Comparison of ENCODE assay signal across 18 mouse cellular contexts in genomic region chr14:115760241-115760640, GRCm38 (mm10).
DNase-seq lines count a peak whose midpoint lies in the region; ATAC-seq lines count a peak whose summit lies in the region.
"Had no signal": no experiment of that assay in that cellular context is flagged by ENCODE, and none has a peak within 500 bp of the region (broad histone marks: within the 10 kb centered on the region; RNA-seq: fewer than 3 reads in every experiment).

No protein-coding gene starts in this region.

- no peak overlapping the region for H3K4me3 ChIP-seq in liver, embryonic 11.5 days (ENCODE audit: low read depth, low read length)
- H3K4me3 ChIP-seq: embryonic facial prominence, embryonic 13.5 days; heart, embryonic 13.5 days; liver, embryonic 13.5 days; neural tube, embryonic 12.5 days had no signal

- no peaks in the 10 kb centered on the region for H3K9me3 ChIP-seq in liver, embryonic 11.5 days (ENCODE audit: control insufficient read depth, low read length)
- H3K9me3 ChIP-seq: embryonic facial prominence, embryonic 13.5 days; heart, embryonic 13.5 days; neural tube, embryonic 12.5 days had no signal

- no peaks in the 10 kb centered on the region for H3K4me1 ChIP-seq in liver, embryonic 11.5 days (replicated peaks; ENCODE audit: control insufficient read depth, insufficient read depth, low read length)
- H3K4me1 ChIP-seq: embryonic facial prominence, embryonic 13.5 days; heart, embryonic 13.5 days; liver, embryonic 13.5 days; neural tube, embryonic 12.5 days had no signal

- no peak overlapping the region for H3K9ac ChIP-seq in liver, embryonic 11.5 days (ENCODE audit: low read depth, low read length)
- H3K9ac ChIP-seq: embryonic facial prominence, embryonic 13.5 days; heart, embryonic 13.5 days; liver, embryonic 13.5 days; neural tube, embryonic 12.5 days had no signal

- ATAC-seq in liver, embryonic 11.5 days (replicated peaks; ENCODE audit: low FRiP score) = no peak
- ATAC-seq: inflammation-experienced regulatory T-cells, adult 6 months; midbrain, embryonic 16.5 days had no signal

- H3K27me3 ChIP-seq in liver, embryonic 11.5 days (replicated peaks; ENCODE audit: control insufficient read depth, insufficient read depth, low read length) = no peaks in the 10 kb centered on the region
- H3K27me3 ChIP-seq: embryonic facial prominence, embryonic 13.5 days; heart, embryonic 13.5 days; liver, embryonic 13.5 days; neural tube, embryonic 12.5 days had no signal

- no peak overlapping the region for H3K27ac ChIP-seq in liver, embryonic 11.5 days (ENCODE audit: low read depth, low read length)
- H3K27ac ChIP-seq: embryonic facial prominence, embryonic 13.5 days; heart, embryonic 13.5 days; liver, embryonic 13.5 days; neural tube, embryonic 12.5 days had no signal

- H3K4me2 ChIP-seq in liver, embryonic 11.5 days = no peak overlapping the region
- H3K4me2 ChIP-seq: embryonic facial prominence, embryonic 13.5 days; heart, embryonic 13.5 days; liver, embryonic 13.5 days; neural tube, embryonic 12.5 days had no signal

- H3K36me3 ChIP-seq in liver, embryonic 11.5 days (ENCODE audit: control insufficient read depth, insufficient read depth, low read length) = no peaks in the 10 kb centered on the region
- H3K36me3 ChIP-seq: embryonic facial prominence, embryonic 13.5 days; heart, embryonic 13.5 days; liver, embryonic 13.5 days; neural tube, embryonic 12.5 days had no signal

- 60% methylated on average over 5 of the region's 5 CpGs for WGBS in liver, embryonic 11.5 days

- intact Hi-C loops in left cerebral cortex, postnatal 4 days (cut with DNase I) = no loop called here
- intact Hi-C loops in left cerebral cortex, postnatal 14 days (cut with DNase I) = no loop called here

- DNase-seq in embryo, embryonic 11 days = peak; percentile 5
- no peak for DNase-seq in embryo, embryonic 10 days (ENCODE audit: low spot score)
- DNase-seq in left cerebral cortex, adult 11 months (ENCODE audit: low spot score) = peak; percentile 2
- DNase-seq in left cerebral cortex, postnatal 4 days = no peak
- DNase-seq in left cerebral cortex, postnatal 14 days (ENCODE audit: low spot score in 2 of 2) = peak; percentile 22 to 54
- peak; percentile 25 to 29 for DNase-seq in right cerebral cortex, postnatal 36 days (ENCODE audit: low spot score in 2 of 2)
- no peak for DNase-seq in adipocyte (ENCODE audit: low spot score)
- no peak for DNase-seq in liver, embryonic 11.5 days (ENCODE audit: low spot score)
- DNase-seq: adrenal gland, postnatal 25 days; cerebellum, postnatal 10 days; kidney, adult 9 months; liver, embryonic 13.5 days; thymus, postnatal 25 days had no signal

Comparison
In these comparisons a context has a peak if more than half of its experiments do, and no peak if none do; other contexts are left out.
1. DNase-seq: peak in embryo, embryonic 11 days (single experiment), left cerebral cortex, adult 11 months (single experiment), left cerebral cortex, postnatal 14 days (2 of 2) and right cerebral cortex, postnatal 36 days (2 of 2); none in embryo, embryonic 10 days (single experiment), left cerebral cortex, postnatal 4 days (single experiment), adipocyte (single experiment) and liver, embryonic 11.5 days (single experiment).